Mouse (Mus musculus): Measurements from ENCODE around the gene Mcub. TPM values are rescaled to one million over a fixed set of nuclear protein-coding genes. Genes with fewer than 3 reads are reported as not detected.

The Mcub gene
- total RNA-seq, 2 experiments from 2014 or later, result 7.7 to 13.1 TPM

GRCm38 (mm10) chr3:129901271-129901809 lies 68.7 kb downstream of the Mcub start, which contains the start of gene Casp6:
Gene Casp6, plus strand, starts transcription at chr3:129901425.
- DNase-seq (ENCODE audit: low spot score in 2 of 2), result peak; percentile 78 to 81

- no peak for DNase-seq (ENCODE audit: low spot score in 2 of 2)
Measured at GRCm38 (mm10) chr3:129898886-129899285, 71.1 kb downstream of the Mcub start.

GRCm38 (mm10) chr3:129896591-129896990 lies 73.4 kb downstream of the Mcub start:
- DNase-seq (ENCODE audit: low spot score in 2 of 2), result no peak

- no peak for DNase-seq (ENCODE audit: low spot score in 2 of 2)
Measured at GRCm38 (mm10) chr3:129893143-129893542, 76.9 kb downstream of the Mcub start.

GRCm38 (mm10) chr3:129892003-129892402 lies 78.0 kb downstream of the Mcub start:
- no peak for DNase-seq (ENCODE audit: low spot score in 2 of 2)

GRCm38 (mm10) chr3:129887779-129888517 lies 82.1 kb downstream of the Mcub start:
- DNase-seq (ENCODE audit: low spot score in 2 of 2), result no peak

- no peak for DNase-seq (ENCODE audit: low spot score in 2 of 2)
Measured at GRCm38 (mm10) chr3:129886430-129886829, 83.6 kb downstream of the Mcub start.

- DNase-seq (ENCODE audit: low spot score in 2 of 2), result no peak
Measured at GRCm38 (mm10) chr3:129885577-129885976, 84.4 kb downstream of the Mcub start.

- no peak for DNase-seq (ENCODE audit: low spot score in 2 of 2)
Measured at GRCm38 (mm10) chr3:129880925-129881593, 88.9 kb downstream of the Mcub start.

- DNase-seq (ENCODE audit: low spot score in 2 of 2), result no peak
Measured at GRCm38 (mm10) chr3:129879913-129880312, 90.1 kb downstream of the Mcub start.

- peak; percentile 25 to 35 for DNase-seq (ENCODE audit: low spot score in 2 of 2)
Measured at GRCm38 (mm10) chr3:129879131-129879757, 90.8 kb downstream of the Mcub start.

GRCm38 (mm10) chr3:129878405-129879021 lies 91.5 kb downstream of the Mcub start, which contains the start of gene Pla2g12a:
Gene Pla2g12a, plus strand, starts transcription at chr3:129878606.
- peak; percentile 93 for DNase-seq (ENCODE audit: low spot score in 2 of 2)

- DNase-seq (ENCODE audit: low spot score in 2 of 2), result no peak
Measured at GRCm38 (mm10) chr3:129877327-129877726, 92.7 kb downstream of the Mcub start.

Other genes with a start within 250 kb of the Mcub start
- gene Egf, start 214.9 kb downstream of the Mcub start, total RNA-seq (2021), result under 1 TPM; 0.42 to 0.53 TPM
- gene Lrit3, start 166.2 kb downstream of the Mcub start, total RNA-seq (2021), result not detected
- not detected for gene Rrh, start 147.6 kb downstream of the Mcub start, total RNA-seq (2021)
- gene Gar1, start 138.8 kb downstream of the Mcub start, total RNA-seq (2021), result 10 to 100 TPM; 55.6 to 57.8 TPM
- gene Cfi, start 134.3 kb downstream of the Mcub start, total RNA-seq (2021), result under 1 TPM in 1 of 2 experiments, not detected in 1; 0.30 TPM
- 10 to 100 TPM; 44.9 to 49.5 TPM for gene Pla2g12a, start 91.6 kb downstream of the Mcub start, total RNA-seq (2021)
- 10 to 100 TPM; 20.2 to 39.4 TPM for gene Casp6, start 68.8 kb downstream of the Mcub start, total RNA-seq (2021)
- gene Sec24b, start 91.3 kb upstream of the Mcub start, total RNA-seq (2021), result 10 to 100 TPM; 58.3 to 70.0 TPM
- 1 to 10 TPM; 1.5 to 5.6 TPM for gene Col25a1, start 161.3 kb upstream of the Mcub start, total RNA-seq (2021)